Mouse (Mus musculus) heart, embryonic 10.5 days (tissue): ENCODE measurements around the gene Hacd1. TPM values are rescaled to one million over a fixed set of nuclear protein-coding genes. Genes with fewer than 3 reads are reported as not detected.

Source experiments
- polyA plus RNA-seq: library from polyadenylated mRNA; unstranded; fragments of >200 nt; fragmentation: Nextera tagmentation; extraction: Ambion mirVana; gene quantifications from 2 replicates; pipeline ENCODE4 v1.2.1, GENCODE M21; 2016

The Hacd1 gene
- polyA plus RNA-seq, 1 experiment from 2014 or later: 190 TPM

Other genes with a start within 250 kb of the Hacd1 start
- 67.3 and 72.6 TPM in 2 replicates for gene Stam, start 18.0 kb upstream of the Hacd1 start, polyA plus RNA-seq
- gene Tmem236, start 118.4 kb upstream of the Hacd1 start, polyA plus RNA-seq: 0.06 TPM in 1 of 2 replicates, not detected in the other
- 0.54 and 1.6 TPM in 2 replicates for gene Mrc1, start 173.3 kb upstream of the Hacd1 start, polyA plus RNA-seq